Mouse (Mus musculus) neural tube, embryonic 13.5 days (tissue): Measurements from ENCODE around the gene Miga1. TPM values are rescaled to one million over a fixed set of nuclear protein-coding genes. Genes with fewer than 3 reads are reported as not detected.
"Not testable (repeated sequence)": the region's sequence is repeated elsewhere in the genome, so short reads cannot be mapped to it uniquely, and the experiment has no call there.

Experiments
- ATAC-seq: fragments of 200-750 bp; cut with Nextera tagmentation; 2 replicates; pipeline ENCODE4 v1.8.0; 2017; ENCODE audit warnings: low read depth, mild to moderate bottlenecking, moderate TSS enrichment, moderate library complexity
- H3K27ac ChIP-seq: fragments of 300-500 bp; sonication (generic); replicated peaks from 2 replicates; pipeline ENCODE4 v1.5.1; 2015; ENCODE audit warnings: moderate library complexity, mild to moderate bottlenecking, inconsistent platforms
- H3K27me3 ChIP-seq: fragments of 300-500 bp; sonication (generic); 2 replicates; pipeline ENCODE4 v1.6.1; 2015; ENCODE audit warnings: mild to moderate bottlenecking, inconsistent platforms
- H3K36me3 ChIP-seq: fragments of 300-500 bp; sonication (generic); 2 replicates; pipeline ENCODE4 v1.6.1; 2015; ENCODE audit warnings: mild to moderate bottlenecking, inconsistent platforms
- H3K4me1 ChIP-seq: fragments of 300-500 bp; sonication (generic); replicated peaks from 2 replicates; pipeline ENCODE4 v1.6.1; 2015; ENCODE audit warnings: inconsistent platforms
- H3K4me2 ChIP-seq: fragments of 300-500 bp; sonication (generic); 2 replicates; pipeline ENCODE4 v1.6.1; 2015; ENCODE audit warnings: inconsistent platforms, mild to moderate bottlenecking, moderate library complexity
- H3K4me3 ChIP-seq: fragments of 300-500 bp; sonication (generic); 2 replicates; pipeline ENCODE4 v1.5.1; 2015; ENCODE audit warnings: mild to moderate bottlenecking, inconsistent platforms
- H3K9ac ChIP-seq: fragments of 300-500 bp; sonication (generic); 2 replicates; pipeline ENCODE4 v1.6.1; 2015; ENCODE audit warnings: moderate library complexity, mild to moderate bottlenecking, inconsistent platforms
- H3K9me3 ChIP-seq: fragments of 300-500 bp; sonication (generic); 2 replicates; pipeline ENCODE4 v1.6.1; 2016; ENCODE audit warnings: inconsistent platforms
- WGBS: fragments of 180-500 bp; shearing (Covaris S2); methylation state at CpG from one replicate; pipeline ENCODE4 v1.1.7; 2015; 5-methylcytosine and 5-hydroxymethylcytosine counted together
- polyA plus RNA-seq: library from polyadenylated mRNA; unstranded; fragments of >200 nt; fragmentation: Nextera tagmentation; extraction: Ambion mirVana; gene quantifications from 2 replicates; pipeline ENCODE4 v1.2.1, GENCODE M21; 2015

Gene Miga1
- polyA plus RNA-seq, 1 experiment from 2014 or later: 17.2 TPM

GRCm38 (mm10) chr3:152316447-152317173, 23.6 kb downstream of the Miga1 start:
- not testable (repeated sequence) for H3K4me2 ChIP-seq, H3K27me3 ChIP-seq, H3K27ac ChIP-seq, H3K9ac ChIP-seq, ATAC-seq, H3K9me3 ChIP-seq, H3K4me3 ChIP-seq, H3K4me1 ChIP-seq
- peaks cover 51% of the 10 kb centered on the region for H3K36me3 ChIP-seq
- 93% methylated on average over 9 of the region's 9 CpGs for WGBS

GRCm38 (mm10) chr3:152315613-152316012, 24.6 kb downstream of the Miga1 start:
- no peaks in the 10 kb centered on the region for H3K4me1 ChIP-seq
- H3K9ac ChIP-seq: no peak overlapping the region
- H3K36me3 ChIP-seq: peaks cover 45% of the 10 kb centered on the region
- WGBS: 14% methylated on average over 7 of the region's 7 CpGs
- H3K4me3 ChIP-seq: no peak overlapping the region
- no peak overlapping the region for H3K4me2 ChIP-seq
- H3K27me3 ChIP-seq: no peaks in the 10 kb centered on the region
- peak; percentile 82 for ATAC-seq
- H3K27ac ChIP-seq: no peak overlapping the region
- H3K9me3 ChIP-seq: no peaks in the 10 kb centered on the region

- not testable (repeated sequence) for H3K9ac ChIP-seq, H3K4me2 ChIP-seq, H3K27ac ChIP-seq, H3K27me3 ChIP-seq, H3K9me3 ChIP-seq, H3K4me3 ChIP-seq, H3K4me1 ChIP-seq, ATAC-seq
- peaks cover 46% of the 10 kb centered on the region for H3K36me3 ChIP-seq
- 80% methylated on average over 14 of the region's 14 CpGs for WGBS
Measured at GRCm38 (mm10) chr3:152314666-152315065, 25.5 kb downstream of the Miga1 start.

- H3K36me3 ChIP-seq: peaks cover 60% of the 10 kb centered on the region
- H3K27me3 ChIP-seq: no peaks in the 10 kb centered on the region
- no peak for ATAC-seq
- no peak overlapping the region for H3K4me2 ChIP-seq
- H3K27ac ChIP-seq: no peak overlapping the region
- no peaks in the 10 kb centered on the region for H3K4me1 ChIP-seq
- H3K9ac ChIP-seq: no peak overlapping the region
- no peak overlapping the region for H3K4me3 ChIP-seq
- H3K9me3 ChIP-seq: no peaks in the 10 kb centered on the region
- 93% methylated on average over 9 of the region's 9 CpGs for WGBS
Measured at GRCm38 (mm10) chr3:152309250-152309645, 31.0 kb downstream of the Miga1 start.

- Histone ChIP-seq H3K4me2 (no peak overlapping the region), H3K9ac (no peak overlapping the region), H3K27ac (no peak overlapping the region), H3K4me1 (no peaks in the 10 kb centered on the region), H3K4me3 (no peak overlapping the region), H3K36me3 (peaks cover 59% of the 10 kb centered on the region), H3K27me3 (no peaks in the 10 kb centered on the region), H3K9me3 (no peaks in the 10 kb centered on the region)
- 69% methylated on average over 10 of the region's 10 CpGs for WGBS
- no peak for ATAC-seq
Measured at GRCm38 (mm10) chr3:152308485-152309249, 31.5 kb downstream of the Miga1 start.

- Histone ChIP-seq H3K27me3 (no peaks in the 10 kb centered on the region), H3K36me3 (peaks cover 65% of the 10 kb centered on the region), H3K9ac (no peak overlapping the region), H3K4me2 (no peak overlapping the region), H3K4me3 (no peak overlapping the region), H3K27ac (no peak overlapping the region), H3K9me3 (no peaks in the 10 kb centered on the region), H3K4me1 (no peaks in the 10 kb centered on the region)
- 91% methylated on average over 4 of the region's 4 CpGs for WGBS
- ATAC-seq: no peak
Measured at GRCm38 (mm10) chr3:152305971-152306370, 34.2 kb downstream of the Miga1 start.

GRCm38 (mm10) chr3:152305080-152305479, 35.1 kb downstream of the Miga1 start:
- no peaks in the 10 kb centered on the region for H3K4me1 ChIP-seq
- H3K9ac ChIP-seq: no peak overlapping the region
- peaks cover 65% of the 10 kb centered on the region for H3K36me3 ChIP-seq
- H3K27me3 ChIP-seq: no peaks in the 10 kb centered on the region
- WGBS: 88% methylated on average over 8 of the region's 8 CpGs
- H3K4me3 ChIP-seq: no peak overlapping the region
- no peak overlapping the region for H3K4me2 ChIP-seq
- no peaks in the 10 kb centered on the region for H3K9me3 ChIP-seq
- ATAC-seq: no peak
- no peak overlapping the region for H3K27ac ChIP-seq

- Histone ChIP-seq H3K4me1 (no peaks in the 10 kb centered on the region), H3K9ac (no peak overlapping the region), H3K27me3 (no peaks in the 10 kb centered on the region), H3K27ac (no peak overlapping the region), H3K9me3 (no peaks in the 10 kb centered on the region), H3K36me3 (peaks cover 58% of the 10 kb centered on the region), H3K4me2 (no peak overlapping the region), H3K4me3 (no peak overlapping the region)
- 57% methylated on average over 6 of the region's 6 CpGs for WGBS
- ATAC-seq: no peak
Measured at GRCm38 (mm10) chr3:152304093-152304815, 36.0 kb downstream of the Miga1 start.

GRCm38 (mm10) chr3:152302991-152303390, 37.2 kb downstream of the Miga1 start:
- H3K9ac ChIP-seq: no peak overlapping the region
- no peaks in the 10 kb centered on the region for H3K4me1 ChIP-seq
- H3K27me3 ChIP-seq: no peaks in the 10 kb centered on the region
- 80% methylated on average over 9 of the region's 9 CpGs for WGBS
- H3K9me3 ChIP-seq: no peaks in the 10 kb centered on the region
- H3K4me2 ChIP-seq: no peak overlapping the region
- peaks cover 58% of the 10 kb centered on the region for H3K36me3 ChIP-seq
- no peak overlapping the region for H3K27ac ChIP-seq
- H3K4me3 ChIP-seq: no peak overlapping the region
- no peak for ATAC-seq

- Histone ChIP-seq H3K9me3 (no peaks in the 10 kb centered on the region), H3K4me1 (no peaks in the 10 kb centered on the region), H3K36me3 (peaks cover 64% of the 10 kb centered on the region), H3K27me3 (no peaks in the 10 kb centered on the region), H3K27ac (no peak overlapping the region), H3K4me2 (no peak overlapping the region), H3K9ac (no peak overlapping the region), H3K4me3 (no peak overlapping the region)
- ATAC-seq: no peak
- WGBS: 83% methylated on average over 14 of the region's 14 CpGs
Measured at GRCm38 (mm10) chr3:152300376-152301337, 39.5 kb downstream of the Miga1 start.

- H3K27ac ChIP-seq: no peak overlapping the region
- peaks cover 55% of the 10 kb centered on the region for H3K36me3 ChIP-seq
- no peak overlapping the region for H3K4me3 ChIP-seq
- 93% methylated on average over 5 of the region's 5 CpGs for WGBS
- no peak overlapping the region for H3K9ac ChIP-seq
- H3K4me1 ChIP-seq: no peaks in the 10 kb centered on the region
- no peaks in the 10 kb centered on the region for H3K27me3 ChIP-seq
- no peak overlapping the region for H3K4me2 ChIP-seq
- H3K9me3 ChIP-seq: no peaks in the 10 kb centered on the region
- ATAC-seq: no peak
Measured at GRCm38 (mm10) chr3:152295896-152296295, 44.3 kb downstream of the Miga1 start.
